Mouse (Mus musculus) G1E-ER4 (cell line): ENCODE data around the gene Zdhhc6. TPM values are rescaled to one million over a fixed set of nuclear protein-coding genes. Genes with fewer than 3 reads are reported as not detected.

Source experiments
- GATA1 ChIP-seq: IDR thresholded peaks from one replicate; pipeline ENCODE4 v1.8.0; 2012; ENCODE audit warnings: low read length, inconsistent platforms
- polyA plus RNA-seq: library from polyadenylated mRNA; stranded (reverse); fragments of >175 nt; gene quantifications from 2 replicates; pipeline ENCODE4 v1.2.3, GENCODE M21; 2012

The Zdhhc6 gene
- polyA plus RNA-seq, 1 experiment = 29.8 TPM

DNA sequence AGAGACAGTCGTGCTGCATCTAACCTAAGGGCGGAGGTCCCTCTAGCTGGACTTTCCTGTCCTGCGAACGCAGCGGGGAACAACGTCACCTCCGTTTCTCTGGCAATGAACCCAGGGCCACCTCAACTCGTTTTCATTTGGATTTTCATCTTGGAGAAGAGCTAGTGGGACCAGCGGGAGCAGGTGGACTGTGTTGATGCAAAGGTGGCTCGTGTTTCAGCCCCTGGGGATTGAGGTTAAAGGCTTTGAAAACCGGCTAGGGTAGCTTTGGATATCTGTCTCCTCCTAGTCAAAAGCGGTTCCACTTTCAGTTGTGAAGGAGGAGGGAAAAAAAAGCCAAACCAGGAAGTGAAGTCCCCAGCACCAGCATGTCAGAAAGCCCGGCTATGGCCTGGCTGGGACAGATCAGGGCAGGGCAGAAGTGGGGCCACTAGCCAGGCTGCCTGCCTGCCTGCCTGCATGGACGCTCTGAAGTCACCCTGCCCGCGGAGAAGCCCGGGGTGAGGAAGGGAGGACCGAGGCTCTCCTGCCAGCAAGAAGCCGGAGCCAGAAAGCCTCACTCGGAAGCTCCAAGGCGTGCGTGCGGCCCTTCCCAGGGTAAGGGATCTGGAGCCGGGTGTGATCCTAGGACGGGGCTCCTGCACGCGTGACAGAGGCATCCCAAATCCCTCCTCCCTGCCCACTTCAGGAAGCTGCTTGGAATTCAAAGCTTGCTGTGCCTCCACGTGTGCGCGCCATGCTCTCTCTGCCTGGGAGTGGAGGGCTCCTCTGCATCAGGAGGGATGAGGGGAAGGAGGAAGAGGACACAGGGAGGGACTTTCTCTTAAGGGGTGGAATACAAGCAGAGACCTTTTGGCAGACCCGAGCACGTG, 62.0 kb downstream of the Zdhhc6 start:
- no peak for TF ChIP-seq GATA1

DNA sequence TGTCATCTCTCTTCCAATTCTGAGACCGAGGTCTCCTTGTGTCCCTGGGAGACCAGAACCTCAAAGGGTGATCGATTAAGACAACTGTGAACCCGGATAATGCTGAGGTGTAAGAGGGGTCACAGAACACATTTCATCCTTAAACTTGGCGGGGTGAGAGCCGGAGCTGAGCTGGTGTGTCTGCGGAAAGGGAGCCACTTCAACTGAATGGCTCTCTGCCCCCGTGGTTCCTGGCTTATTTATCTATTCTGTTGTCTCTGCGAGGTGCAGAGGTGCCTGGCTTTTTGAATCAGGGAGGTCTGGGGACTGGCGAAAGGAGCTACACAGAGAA, 62.6 kb downstream of the Zdhhc6 start:
- no peak for TF ChIP-seq GATA1

DNA sequence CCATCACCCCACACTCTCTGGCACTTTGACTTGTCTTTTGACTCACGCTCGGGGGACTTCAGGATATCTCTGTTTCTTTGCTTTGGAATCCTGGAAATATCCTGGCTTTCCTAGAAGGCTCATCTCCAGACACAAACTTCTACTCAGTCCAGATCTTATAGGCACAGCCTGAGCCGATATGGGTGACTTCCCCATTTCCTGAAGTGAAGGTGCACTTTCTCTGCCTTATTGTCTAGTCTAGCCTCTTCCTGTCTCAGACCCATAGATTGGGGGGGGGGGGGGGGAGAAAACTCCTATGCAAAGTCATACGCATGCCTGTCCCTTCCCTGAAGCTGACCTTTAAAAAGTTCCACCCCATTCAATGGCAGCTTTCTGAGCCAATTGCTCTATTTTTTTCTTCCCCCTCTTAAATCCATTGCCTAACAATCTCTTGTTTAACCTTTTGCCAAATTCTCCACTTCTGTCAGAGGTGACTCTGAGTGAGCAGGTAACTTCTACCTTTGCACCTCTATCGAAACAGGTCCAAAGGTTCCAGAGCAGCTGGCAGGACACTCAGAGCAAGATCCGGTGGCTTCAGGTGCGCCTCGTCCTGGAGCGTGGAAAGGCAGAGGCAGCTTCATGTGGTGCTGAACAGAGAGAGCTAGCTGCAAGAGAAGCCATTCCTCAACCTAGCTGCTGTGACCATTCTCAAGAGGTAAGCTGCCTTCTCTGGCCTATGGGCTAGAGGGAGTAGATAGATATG, 64.3 kb downstream of the Zdhhc6 start, which contains the start of gene Acsl5:
TSS of gene Acsl5 (plus strand) at position 556 of the 742 bp plus-strand sequence.
- TF ChIP-seq GATA1 = no peak

DNA sequence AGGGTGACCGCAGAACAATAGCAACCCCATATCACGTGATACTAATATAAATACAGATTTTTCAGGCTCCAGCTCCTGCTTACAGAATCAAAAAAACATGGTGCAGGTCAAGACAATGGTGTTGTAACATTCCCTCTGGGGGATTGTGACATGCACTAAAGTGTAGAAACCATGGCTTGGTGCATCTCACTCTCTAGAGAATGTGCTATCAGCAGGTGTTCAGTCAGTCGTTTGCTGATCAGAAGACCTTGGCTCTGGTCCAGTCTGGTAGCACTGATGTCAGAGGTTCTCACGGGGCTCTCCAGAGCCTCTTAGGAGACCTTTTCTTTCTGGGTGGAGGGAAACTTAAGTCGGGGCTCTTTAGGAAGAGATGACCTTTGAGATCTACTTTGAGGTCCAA, 65.4 kb downstream of the Zdhhc6 start:
- no peak for TF ChIP-seq GATA1

DNA sequence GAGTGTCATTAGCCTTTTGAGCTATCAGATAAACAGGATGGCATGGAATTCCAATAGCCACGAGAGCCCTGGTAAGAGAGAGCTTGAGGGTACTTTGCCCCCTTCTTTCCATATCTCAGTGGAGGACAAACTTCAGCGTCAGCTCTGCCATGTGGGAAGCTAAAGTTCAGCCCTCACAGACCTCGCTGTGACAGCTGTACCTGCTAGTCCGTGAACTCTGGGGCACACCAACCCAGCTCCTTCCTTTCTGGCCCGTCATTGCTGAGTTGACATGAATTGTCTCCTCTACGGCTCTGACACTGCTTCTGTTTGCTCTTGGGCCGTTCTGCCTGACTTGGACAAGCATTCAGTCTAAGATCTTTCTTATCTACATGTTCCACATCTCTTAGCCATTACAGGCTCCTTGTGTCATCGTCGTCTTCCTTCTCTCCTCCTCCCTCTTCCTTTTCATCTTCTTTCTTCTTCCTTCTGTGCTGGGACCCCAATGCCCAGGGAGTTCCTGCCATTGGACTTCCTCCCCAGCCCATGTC, 67.8 kb downstream of the Zdhhc6 start:
- no peak for TF ChIP-seq GATA1

DNA sequence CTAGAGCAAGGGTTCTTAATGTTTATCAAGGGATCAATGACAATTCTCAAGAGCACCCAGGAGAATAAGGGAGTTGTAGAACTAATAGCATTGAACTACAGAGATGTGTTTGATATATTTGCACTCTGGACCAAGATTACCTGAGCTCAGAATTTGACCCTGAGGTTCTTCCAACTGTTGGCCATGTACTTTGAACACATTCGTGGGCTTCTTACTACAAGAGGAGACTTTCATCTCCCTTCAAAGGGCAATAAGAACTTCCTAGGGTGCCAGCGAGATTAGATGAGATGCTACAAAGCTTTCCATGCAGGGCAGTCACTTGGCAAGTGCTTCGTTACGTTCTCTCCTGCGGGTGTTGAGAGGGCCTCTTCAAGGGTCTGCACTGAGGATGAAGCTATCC, 68.3 kb downstream of the Zdhhc6 start:
- no peak for TF ChIP-seq GATA1

DNA sequence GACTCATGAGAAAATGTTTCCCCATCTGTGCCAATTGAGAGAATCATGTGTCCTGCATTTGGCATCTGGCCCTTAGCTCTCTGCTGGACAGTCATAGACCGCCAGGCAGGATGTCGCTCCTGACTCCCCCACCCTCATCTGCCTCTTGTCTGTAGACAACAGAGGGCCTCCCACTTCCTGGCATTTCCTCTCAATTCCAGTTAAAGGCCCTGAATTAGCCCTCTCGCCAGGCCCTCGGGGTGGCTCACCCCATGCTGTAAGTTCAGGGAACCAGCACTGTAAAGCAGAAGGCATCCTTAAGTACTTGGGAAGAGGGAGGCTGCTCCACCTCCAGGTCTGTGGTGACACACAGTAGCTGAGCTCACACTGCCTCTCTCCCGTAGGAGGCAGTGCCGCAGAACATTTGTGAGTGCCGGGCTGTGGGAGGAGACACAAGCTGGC, 71.0 kb downstream of the Zdhhc6 start:
- no peak for TF ChIP-seq GATA1

DNA sequence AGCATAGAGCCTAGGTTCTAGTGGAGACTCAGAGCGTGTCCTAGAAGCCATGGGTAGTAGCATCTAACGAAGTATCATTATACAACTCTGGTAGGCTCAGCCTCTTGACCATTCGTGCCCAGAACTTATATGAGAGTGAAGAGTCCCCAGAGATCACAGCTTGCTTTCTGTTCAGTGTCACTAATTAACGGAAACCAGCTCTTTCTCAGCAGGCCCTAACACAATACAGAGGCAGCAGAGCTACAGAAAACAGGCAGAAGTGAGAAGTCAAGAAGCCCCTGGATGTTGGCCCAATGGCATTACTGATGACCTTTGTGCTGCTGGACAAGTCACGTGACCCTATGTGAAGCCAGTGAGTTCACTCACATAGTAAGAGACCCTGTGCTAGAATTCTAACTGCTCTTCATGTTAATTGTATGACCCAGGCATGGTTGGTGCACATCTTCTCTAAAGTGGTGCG, 74.6 kb downstream of the Zdhhc6 start, which contains the start of gene Gucy2g:
TSS of gene Gucy2g (minus strand) at position 51 of the 460 bp plus-strand sequence.
- TF ChIP-seq GATA1 = no peak

DNA sequence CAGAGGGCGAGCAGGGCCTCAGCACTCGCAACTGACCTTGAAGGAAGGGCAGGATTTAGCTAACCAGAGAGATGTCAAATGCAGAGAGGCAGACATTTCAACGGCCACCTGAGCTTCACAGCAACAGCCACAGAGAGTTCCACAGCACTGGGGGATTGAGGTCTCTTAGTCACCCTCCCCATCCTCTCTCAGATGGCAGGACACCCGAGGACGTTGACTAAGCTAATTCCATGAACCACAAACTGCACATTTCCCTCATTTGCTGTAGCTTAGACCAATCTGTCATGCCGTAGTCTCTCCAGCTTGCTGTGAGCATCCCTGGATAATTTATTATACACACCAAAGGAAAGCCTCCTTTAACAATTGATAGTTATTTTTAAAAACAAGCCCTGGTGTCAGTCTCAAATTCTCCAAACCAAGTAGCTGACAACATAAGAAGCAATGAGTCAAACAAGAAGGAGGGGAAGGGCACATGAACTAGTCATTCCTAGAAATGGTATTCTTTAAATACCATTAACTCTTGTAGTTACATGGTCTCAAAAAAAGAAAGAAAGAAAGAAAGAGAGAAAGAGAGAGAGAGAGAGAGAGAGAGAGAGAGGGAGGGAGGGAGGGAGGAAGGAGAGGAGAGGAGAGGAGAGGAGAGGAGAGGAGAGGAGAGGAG, 75.9 kb downstream of the Zdhhc6 start:
- no peak for TF ChIP-seq GATA1

DNA sequence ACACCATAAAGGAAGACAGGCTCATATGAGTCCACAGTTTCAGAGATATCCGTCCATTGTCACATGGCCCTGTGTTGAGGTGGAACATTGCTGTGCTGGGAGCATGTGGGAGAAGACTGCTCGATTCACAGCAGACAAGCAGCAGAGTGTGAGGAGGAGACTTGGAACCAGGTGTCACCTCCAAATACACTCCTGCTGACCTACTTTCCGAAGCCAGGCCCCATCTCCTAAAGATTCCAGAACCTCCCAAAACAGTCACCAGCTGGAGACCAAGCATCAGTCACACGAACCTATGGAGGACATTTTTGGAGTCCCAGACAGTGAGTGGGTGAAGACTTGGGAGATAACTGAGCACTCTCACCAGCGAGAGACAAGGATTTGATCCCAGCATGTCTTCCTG, 79.3 kb downstream of the Zdhhc6 start:
- no peak for TF ChIP-seq GATA1

DNA sequence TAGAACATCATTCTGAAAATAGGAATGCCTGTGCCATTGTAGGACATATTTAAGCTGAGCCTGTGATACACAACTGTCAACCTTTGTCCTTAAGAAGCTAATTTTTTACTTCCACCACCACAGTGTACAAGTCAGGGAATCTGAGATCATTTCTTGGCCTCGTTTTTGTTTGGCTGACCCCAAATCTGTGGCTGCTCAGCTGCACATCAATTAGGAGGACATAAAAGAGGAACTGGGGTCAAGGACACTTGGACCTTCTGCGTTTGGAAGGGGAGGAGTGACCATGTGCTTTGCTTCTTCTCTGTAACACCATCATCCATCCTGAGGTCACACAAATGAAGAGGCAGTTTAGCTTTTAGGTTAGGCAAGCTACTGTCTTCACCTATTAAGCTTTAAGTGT, 79.8 kb downstream of the Zdhhc6 start:
- TF ChIP-seq GATA1 = no peak

DNA sequence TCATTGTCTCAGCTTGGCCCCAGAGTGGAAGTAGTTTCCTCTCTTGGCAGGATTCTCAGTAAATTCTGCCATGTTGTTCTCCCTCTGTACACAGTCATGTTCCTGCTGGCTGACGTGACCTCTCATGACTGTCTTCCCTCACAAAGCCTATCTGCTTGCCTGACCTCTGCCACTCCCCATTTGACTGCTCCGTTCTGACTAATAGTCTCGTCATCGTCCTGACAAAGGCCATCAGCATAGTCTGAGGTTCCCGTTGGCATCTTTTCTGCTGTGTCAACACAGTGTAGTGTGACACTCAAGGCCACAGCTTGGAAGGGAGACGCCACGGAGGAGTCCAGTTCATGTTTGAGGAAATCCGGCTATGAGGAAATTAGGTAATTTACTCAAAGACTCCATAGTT, 83.7 kb downstream of the Zdhhc6 start:
- TF ChIP-seq GATA1 = no peak

DNA sequence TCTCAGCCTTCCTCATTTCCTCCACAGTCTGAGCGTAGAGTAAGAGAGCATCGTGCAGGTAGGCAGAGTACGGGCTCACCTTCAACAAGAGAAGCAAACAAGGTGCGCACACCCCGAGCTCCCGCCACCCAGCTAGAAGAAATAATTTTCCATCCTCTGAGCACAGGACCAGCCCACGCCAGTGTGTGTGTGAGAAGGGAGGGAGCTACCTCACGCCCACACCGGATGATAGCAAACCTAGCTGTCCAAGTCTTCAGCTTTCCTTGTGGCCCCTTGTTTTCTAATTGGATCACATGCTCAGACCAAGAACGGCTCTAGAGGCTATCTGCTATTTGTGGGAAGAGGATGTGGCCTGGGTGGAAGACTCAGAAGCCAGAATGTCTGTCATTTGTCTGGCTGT, 84.8 kb downstream of the Zdhhc6 start:
- no peak for TF ChIP-seq GATA1

DNA sequence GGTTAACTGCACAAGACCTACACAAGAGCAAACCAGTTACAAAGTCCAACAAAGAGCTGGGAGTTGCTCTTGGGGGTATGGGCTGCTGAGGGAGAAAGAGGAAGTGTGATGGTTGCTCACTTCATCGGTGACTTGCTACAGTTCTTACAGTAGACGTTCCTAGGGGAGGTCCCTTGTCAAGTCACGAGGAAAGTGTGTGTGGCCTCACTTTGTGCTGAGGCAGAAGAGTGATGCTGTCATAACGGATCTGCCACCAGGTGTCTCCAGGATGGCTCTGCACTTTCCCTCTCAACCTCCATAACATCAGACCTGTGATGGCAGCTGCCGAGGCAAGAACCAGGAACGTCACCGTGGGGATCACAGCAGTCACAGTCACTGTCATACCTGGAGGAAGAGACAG, 88.7 kb downstream of the Zdhhc6 start:
- TF ChIP-seq GATA1 = no peak

DNA sequence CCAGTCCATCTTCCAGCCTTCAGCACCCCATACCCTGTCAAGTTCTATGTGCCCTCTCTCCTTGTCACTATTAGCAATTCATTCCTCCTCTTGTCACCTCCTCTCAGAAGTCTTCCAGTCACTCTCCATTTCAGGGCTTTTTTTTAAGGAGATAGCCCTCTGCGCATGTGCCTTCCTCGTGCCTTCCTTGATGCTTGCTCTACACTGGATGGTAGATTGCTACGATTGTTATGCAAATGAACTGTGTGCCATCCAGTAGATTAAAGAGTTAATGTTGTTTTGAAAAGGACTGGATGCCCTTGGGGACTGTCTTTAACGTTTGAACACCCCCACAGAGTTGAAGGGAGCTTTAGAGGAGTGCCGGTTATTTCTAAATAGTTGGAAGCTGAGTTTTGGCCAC, 89.2 kb downstream of the Zdhhc6 start:
- TF ChIP-seq GATA1 = no peak

DNA sequence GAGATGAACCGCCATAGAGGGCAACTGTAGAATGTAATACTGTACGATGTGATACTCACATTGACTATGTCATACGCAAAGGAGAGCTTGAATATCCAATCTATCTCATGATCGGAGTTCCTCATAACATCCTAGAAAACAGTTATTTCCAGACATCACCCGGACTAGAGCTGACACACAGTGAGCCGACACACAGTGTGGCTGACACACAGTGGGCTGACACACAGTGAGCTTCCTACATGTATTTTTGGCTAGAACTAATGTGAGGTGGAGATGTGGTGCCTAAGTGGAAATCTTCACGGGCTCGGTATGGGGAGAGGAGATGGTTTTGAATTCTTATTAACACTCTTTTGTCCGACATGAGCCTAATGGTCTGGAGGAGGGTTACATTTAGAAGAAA, 93.6 kb downstream of the Zdhhc6 start:
- TF ChIP-seq GATA1 = no peak

Other genes starting within 250 kb of the Zdhhc6 start
- gene Gpam, start 188.8 kb downstream of the Zdhhc6 start, polyA plus RNA-seq = 6.7 and 11.5 TPM in 2 replicates
- gene Tectb, start 135.3 kb downstream of the Zdhhc6 start, polyA plus RNA-seq = not detected in 2 replicates
- gene Gucy2g, start 74.8 kb downstream of the Zdhhc6 start, polyA plus RNA-seq = not detected in 2 replicates
- gene Acsl5, start 64.1 kb downstream of the Zdhhc6 start, polyA plus RNA-seq = 28.5 and 44.6 TPM in 2 replicates
- gene Vti1a, start 263 bp upstream of the Zdhhc6 start, polyA plus RNA-seq = 10.5 and 10.7 TPM in 2 replicates